Mouse (Mus musculus): ENCODE measurements at regions not wholly inside any gene's neighbourhood (a gene's known extent, or its start where the extent isn't known, plus 50 kb on each side); places are given as distances from the start of the nearest gene placed in this dataset.

DNA sequence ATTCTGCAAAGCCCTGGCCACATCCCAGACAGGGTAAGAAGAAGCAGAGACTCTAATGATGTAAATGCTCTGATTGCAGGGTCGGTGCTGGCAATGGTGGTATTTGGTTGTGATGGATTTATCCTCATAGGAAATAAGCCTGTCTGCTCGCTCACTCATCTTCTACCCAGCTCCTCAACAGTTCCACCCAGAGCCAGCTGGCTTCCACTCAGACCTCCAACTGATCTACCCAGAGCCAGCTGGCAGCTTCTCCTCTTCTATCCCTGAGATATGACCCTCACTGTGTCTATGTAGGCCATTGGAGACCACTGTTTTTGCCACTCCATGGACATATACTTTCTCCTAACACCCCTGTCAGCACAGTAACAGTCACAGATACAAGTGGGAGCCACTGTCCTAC, 231.4 kb downstream of the Lpin1 start:
- Histone ChIP-seq H3K4me3 (ENCODE audit: low read depth, low read length) (no peak overlapping the region), H3K36me3 (ENCODE audit: control insufficient read depth, insufficient read depth, low read length) (no peaks in the 10 kb centered on the region), H3K27me3 (ENCODE audit: control insufficient read depth, insufficient read depth, low read length) (no peaks in the 10 kb centered on the region), H3K4me1 (ENCODE audit: control insufficient read depth, insufficient read depth, insufficient read length, low read length) (no peaks in the 10 kb centered on the region), H3K27ac (ENCODE audit: insufficient read depth, low read depth, low read length) (no peak overlapping the region)
- TF ChIP-seq CTCF (IDR thresholded peaks at IDR 0.05; ENCODE audit: extremely low read depth, insufficient read length, insufficient replicate concordance, low read depth, low read length) = no peak
- TF ChIP-seq POLR2A (IDR thresholded peaks at IDR 0.05; ENCODE audit: low read depth, low read length) = no peak
- 80% methylated on average over 2 of the region's 2 CpGs for WGBS

DNA sequence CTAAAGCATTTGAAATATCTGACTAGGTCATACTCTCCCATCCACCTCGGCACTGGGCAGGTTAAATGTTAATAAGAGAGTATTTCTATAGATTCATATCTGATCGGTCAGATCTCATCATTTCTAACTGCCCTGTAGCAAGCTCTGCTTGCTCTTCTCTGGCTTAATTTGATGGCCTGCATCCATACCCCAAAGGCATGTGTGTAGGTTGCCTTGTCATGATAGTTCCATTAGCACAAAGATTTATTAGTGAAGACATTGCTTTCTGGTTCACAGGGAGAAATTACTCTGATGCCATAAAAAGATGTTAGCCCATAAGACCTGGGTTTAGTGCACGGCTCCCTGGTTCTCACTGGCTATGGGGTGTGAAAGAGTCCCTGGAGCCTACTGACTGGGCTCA, 232.3 kb downstream of the Lpin1 start:
- H3K27me3 ChIP-seq (ENCODE audit: control insufficient read depth, insufficient read depth, low read length) = no peaks in the 10 kb centered on the region
- H3K4me1 ChIP-seq (ENCODE audit: control insufficient read depth, insufficient read depth, insufficient read length, low read length) = no peaks in the 10 kb centered on the region
- H3K27ac ChIP-seq (ENCODE audit: insufficient read depth, low read depth, low read length) = no peak overlapping the region
- 75% methylated on average over 3 of the region's 3 CpGs for WGBS
- H3K36me3 ChIP-seq (ENCODE audit: control insufficient read depth, insufficient read depth, low read length) = no peaks in the 10 kb centered on the region
- no peak overlapping the region for H3K4me3 ChIP-seq (ENCODE audit: low read depth, low read length)
- no peak for TF ChIP-seq POLR2A (IDR thresholded peaks at IDR 0.05; ENCODE audit: low read depth, low read length)
- TF ChIP-seq CTCF (IDR thresholded peaks at IDR 0.05; ENCODE audit: extremely low read depth, insufficient read length, insufficient replicate concordance, low read depth, low read length) = no peak

DNA sequence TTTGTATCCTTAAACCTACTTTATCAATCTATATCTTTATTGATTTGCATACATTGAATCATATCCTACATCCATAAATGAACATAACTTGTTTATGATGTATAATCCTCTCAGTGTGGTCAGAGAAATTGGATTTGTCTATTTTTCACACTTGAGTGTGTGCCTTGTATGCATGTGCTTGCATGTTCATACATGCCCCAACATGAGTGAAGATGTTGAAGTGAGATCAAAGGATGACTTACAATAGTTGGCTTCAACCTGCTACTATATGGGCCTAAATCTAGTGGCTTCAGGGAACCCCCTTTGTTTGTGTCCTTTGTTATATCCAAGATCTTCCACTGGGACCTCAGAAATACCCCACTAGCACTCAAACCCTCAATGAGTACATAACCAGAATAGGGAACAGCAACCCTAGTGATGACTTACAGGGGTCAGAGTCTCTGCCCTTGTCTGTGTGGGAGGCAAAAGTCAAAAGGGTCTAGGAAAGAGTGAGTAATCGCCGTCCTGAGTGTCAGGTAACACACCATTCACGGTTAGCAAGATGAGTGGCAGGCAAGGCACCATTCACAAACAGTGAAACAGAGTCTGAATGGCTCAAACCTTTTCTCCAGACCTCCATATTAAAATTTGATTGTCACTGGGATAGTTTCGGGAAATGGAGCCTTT, 236.3 kb downstream of the Lpin1 start:
- H3K27ac ChIP-seq (ENCODE audit: insufficient read depth, low read depth, low read length) = no peak overlapping the region
- no peaks in the 10 kb centered on the region for H3K4me1 ChIP-seq (ENCODE audit: control insufficient read depth, insufficient read depth, insufficient read length, low read length)
- H3K27me3 ChIP-seq (ENCODE audit: control insufficient read depth, insufficient read depth, low read length) = no peaks in the 10 kb centered on the region
- WGBS = 77% methylated on average over 4 of the region's 4 CpGs
- no peak for TF ChIP-seq CTCF (IDR thresholded peaks at IDR 0.05; ENCODE audit: extremely low read depth, insufficient read length, insufficient replicate concordance, low read depth, low read length)
- no peak for TF ChIP-seq POLR2A (IDR thresholded peaks at IDR 0.05; ENCODE audit: low read depth, low read length)
- no peak overlapping the region for H3K4me3 ChIP-seq (ENCODE audit: low read depth, low read length)
- H3K36me3 ChIP-seq (ENCODE audit: control insufficient read depth, insufficient read depth, low read length) = no peaks in the 10 kb centered on the region

DNA sequence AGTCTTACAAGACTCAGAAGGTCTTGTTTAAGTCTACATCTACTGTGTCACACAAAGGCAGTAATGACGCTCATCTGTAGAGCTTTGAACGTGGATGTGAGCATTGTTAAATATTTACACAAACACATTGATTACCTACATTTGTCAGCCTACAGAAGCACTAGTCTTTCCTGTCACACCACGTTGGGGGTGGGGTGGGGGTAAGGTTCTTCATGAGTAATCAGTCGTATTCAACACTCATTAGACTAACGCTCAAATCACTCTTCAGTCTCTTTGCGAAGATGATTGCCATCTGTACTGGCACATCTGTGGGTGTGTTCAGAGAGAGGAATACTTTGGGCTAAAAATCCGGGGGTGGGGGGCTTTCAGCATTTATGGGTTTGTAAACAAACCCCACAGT, 240.7 kb downstream of the Lpin1 start:
- H3K4me3 ChIP-seq (ENCODE audit: low read depth, low read length) = no peak overlapping the region
- 53% methylated on average over 7 of the region's 7 CpGs for WGBS
- TF ChIP-seq POLR2A (IDR thresholded peaks at IDR 0.05; ENCODE audit: low read depth, low read length) (no peak), CTCF (IDR thresholded peaks at IDR 0.05; ENCODE audit: extremely low read depth, insufficient read length, insufficient replicate concordance, low read depth, low read length) (no peak)
- H3K36me3 ChIP-seq (ENCODE audit: control insufficient read depth, insufficient read depth, low read length) = no peaks in the 10 kb centered on the region
- no peak overlapping the region for H3K27ac ChIP-seq (ENCODE audit: insufficient read depth, low read depth, low read length)
- H3K4me1 ChIP-seq (ENCODE audit: control insufficient read depth, insufficient read depth, insufficient read length, low read length) = no peaks in the 10 kb centered on the region
- no peaks in the 10 kb centered on the region for H3K27me3 ChIP-seq (ENCODE audit: control insufficient read depth, insufficient read depth, low read length)

DNA sequence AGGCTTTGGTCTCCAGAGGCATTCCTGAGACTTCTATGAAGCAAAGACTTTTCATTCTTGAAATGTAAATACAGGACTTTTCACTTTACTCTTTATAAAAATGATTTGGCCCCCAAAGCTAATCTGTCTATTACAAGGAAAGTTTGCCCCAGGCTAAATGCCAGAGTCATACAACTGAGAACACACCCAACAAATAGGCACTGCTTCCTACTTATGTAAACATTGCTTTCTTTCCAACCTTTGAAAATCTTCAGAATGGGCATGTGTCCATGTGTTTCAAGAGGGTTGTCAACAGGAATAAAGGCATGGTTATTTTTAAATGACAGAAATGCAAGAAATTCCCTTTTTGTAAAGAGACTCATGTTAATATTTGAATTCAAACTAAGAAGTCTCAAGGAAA, 248.4 kb downstream of the Lpin1 start:
- H3K36me3 ChIP-seq (ENCODE audit: control insufficient read depth, insufficient read depth, low read length) = no peaks in the 10 kb centered on the region
- no peak overlapping the region for H3K27ac ChIP-seq (ENCODE audit: insufficient read depth, low read depth, low read length)
- TF ChIP-seq POLR2A (IDR thresholded peaks at IDR 0.05; ENCODE audit: low read depth, low read length) = no peak
- no peak for TF ChIP-seq CTCF (IDR thresholded peaks at IDR 0.05; ENCODE audit: extremely low read depth, insufficient read length, insufficient replicate concordance, low read depth, low read length)
- no peaks in the 10 kb centered on the region for H3K4me1 ChIP-seq (ENCODE audit: control insufficient read depth, insufficient read depth, insufficient read length, low read length)
- H3K4me3 ChIP-seq (ENCODE audit: low read depth, low read length) = no peak overlapping the region
- no peaks in the 10 kb centered on the region for H3K27me3 ChIP-seq (ENCODE audit: control insufficient read depth, insufficient read depth, low read length)

DNA sequence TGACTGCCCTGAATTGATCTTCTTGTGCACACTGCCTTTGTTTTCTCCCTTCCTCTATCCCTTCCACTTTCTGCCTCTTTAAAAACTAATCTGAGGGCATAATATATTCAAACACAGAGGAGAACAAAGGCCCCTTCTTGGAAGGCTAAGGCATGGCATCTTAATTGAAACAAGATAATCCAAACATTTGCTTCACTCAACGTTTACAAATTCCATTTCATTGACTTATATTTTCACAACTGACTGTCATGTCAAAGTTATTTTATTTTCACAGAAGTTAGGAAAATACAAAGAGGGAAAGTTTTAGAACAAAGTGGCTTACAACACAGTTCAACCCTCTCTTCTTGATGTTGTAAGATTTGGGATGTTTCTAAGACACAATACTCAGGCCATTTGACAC, 251.9 kb downstream of the Lpin1 start:
- H3K36me3 ChIP-seq (ENCODE audit: control insufficient read depth, insufficient read depth, low read length) = no peaks in the 10 kb centered on the region
- no peak overlapping the region for H3K4me3 ChIP-seq (ENCODE audit: low read depth, low read length)
- H3K27ac ChIP-seq (ENCODE audit: insufficient read depth, low read depth, low read length) = no peak overlapping the region
- H3K27me3 ChIP-seq (ENCODE audit: control insufficient read depth, insufficient read depth, low read length) = no peaks in the 10 kb centered on the region
- H3K4me1 ChIP-seq (ENCODE audit: control insufficient read depth, insufficient read depth, insufficient read length, low read length) = no peaks in the 10 kb centered on the region
- TF ChIP-seq POLR2A (IDR thresholded peaks at IDR 0.05; ENCODE audit: low read depth, low read length) (no peak), CTCF (IDR thresholded peaks at IDR 0.05; ENCODE audit: extremely low read depth, insufficient read length, insufficient replicate concordance, low read depth, low read length) (no peak)
- WGBS = 20% methylated on average over 1 of the region's 1 CpGs

DNA sequence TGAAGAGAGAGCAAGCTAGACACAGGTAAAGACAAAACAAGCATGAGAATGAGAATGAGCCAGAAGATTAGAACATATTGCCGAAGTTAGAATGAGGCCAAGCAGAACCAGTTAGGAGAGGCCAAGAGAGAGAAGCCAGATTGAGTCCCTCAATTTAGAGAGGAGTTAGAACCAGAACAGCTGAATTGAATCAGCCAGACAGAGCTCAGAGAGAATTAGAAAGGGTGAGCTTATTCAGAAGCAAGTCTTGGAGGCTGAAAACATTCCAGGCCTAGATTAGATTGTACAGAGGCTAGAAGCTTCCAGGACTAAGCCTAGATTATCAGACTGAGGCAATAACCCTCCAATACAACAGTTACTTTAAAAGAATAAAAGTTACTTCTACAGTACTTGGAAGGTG, 256.1 kb downstream of the Lpin1 start:
- no peak for TF ChIP-seq CTCF (IDR thresholded peaks at IDR 0.05; ENCODE audit: extremely low read depth, insufficient read length, insufficient replicate concordance, low read depth, low read length)
- TF ChIP-seq POLR2A (IDR thresholded peaks at IDR 0.05; ENCODE audit: low read depth, low read length) = no peak
- Histone ChIP-seq H3K4me1 (ENCODE audit: control insufficient read depth, insufficient read depth, insufficient read length, low read length) (no peaks in the 10 kb centered on the region), H3K4me3 (ENCODE audit: low read depth, low read length) (no peak overlapping the region), H3K27ac (ENCODE audit: insufficient read depth, low read depth, low read length) (no peak overlapping the region), H3K36me3 (ENCODE audit: control insufficient read depth, insufficient read depth, low read length) (no peaks in the 10 kb centered on the region), H3K27me3 (ENCODE audit: control insufficient read depth, insufficient read depth, low read length) (no peaks in the 10 kb centered on the region)
- 85% methylated on average over 1 of the region's 1 CpGs for WGBS

All from small intestine, adult 2 months (tissue).